Mouse (Mus musculus) lung, postnatal 14 days (tissue): ENCODE data around the gene Fxyd6.

Source experiments
- DNase-seq: peaks from one replicate; pipeline ENCODE4 v3.0.0; 2021

The Fxyd6 gene

GRCm38 (mm10) chr9:45412700-45413477 lies 42.9 kb downstream of the Fxyd6 start:
- no peak for DNase-seq

GRCm38 (mm10) chr9:45413478-45414140 lies 43.6 kb downstream of the Fxyd6 start:
- DNase-seq, result peak; percentile 44

- DNase-seq, result peak; percentile 62
These were observed 45.9 kb downstream of the Fxyd6 start for GRCm38 (mm10) chr9:45415912-45416311.

GRCm38 (mm10) chr9:45417245-45417644 lies 47.3 kb downstream of the Fxyd6 start:
- DNase-seq, result peak; percentile 63

GRCm38 (mm10) chr9:45418252-45418651 lies 48.3 kb downstream of the Fxyd6 start:
- DNase-seq, result no peak

GRCm38 (mm10) chr9:45421209-45421608 lies 51.2 kb downstream of the Fxyd6 start:
- DNase-seq, result peak; percentile 7

- DNase-seq, result no peak
These were observed 52.8 kb downstream of the Fxyd6 start for GRCm38 (mm10) chr9:45422761-45423298.

- no peak for DNase-seq
These were observed 56.5 kb downstream of the Fxyd6 start, which contains the start of gene Dscaml1 for GRCm38 (mm10) chr9:45426456-45426855. Gene Dscaml1 (plus strand): TSS chr9:45426628.

GRCm38 (mm10) chr9:45429392-45429791 lies 59.4 kb downstream of the Fxyd6 start:
- no peak for DNase-seq

GRCm38 (mm10) chr9:45429951-45430697 lies 60.1 kb downstream of the Fxyd6 start:
- DNase-seq, result no peak

- DNase-seq, result no peak
These were observed 60.6 kb downstream of the Fxyd6 start for GRCm38 (mm10) chr9:45430698-45430959.

- no peak for DNase-seq
These were observed 61.2 kb downstream of the Fxyd6 start for GRCm38 (mm10) chr9:45431150-45431549.

- no peak for DNase-seq
These were observed 62.7 kb downstream of the Fxyd6 start for GRCm38 (mm10) chr9:45432639-45433038.

- DNase-seq, result no peak
These were observed 63.1 kb downstream of the Fxyd6 start for GRCm38 (mm10) chr9:45433119-45433518.

GRCm38 (mm10) chr9:45434171-45434570 lies 64.2 kb downstream of the Fxyd6 start:
- DNase-seq, result no peak

- no peak for DNase-seq
These were observed 69.0 kb downstream of the Fxyd6 start for GRCm38 (mm10) chr9:45439025-45439424.

GRCm38 (mm10) chr9:45440083-45440784 lies 70.2 kb downstream of the Fxyd6 start:
- DNase-seq, result no peak

GRCm38 (mm10) chr9:45444251-45444798 lies 74.3 kb downstream of the Fxyd6 start:
- no peak for DNase-seq
